Mouse (Mus musculus) left cerebral cortex, postnatal 14 days (tissue): Measurements from ENCODE around the gene Get4. TPM values are rescaled to one million over a fixed set of nuclear protein-coding genes. Genes with fewer than 3 reads are reported as not detected.

ENCODE experiments used
- DNase-seq, 2 experiments: peaks; one replicate each; pipeline ENCODE4 v3.0.0; 2021 to 2022; ENCODE audit warnings: low spot score in 2 of 2, mixed read lengths in 1 of 2
- intact Hi-C: fragments of 180-260 bp; cut with DNase I; formaldehyde crosslinking; loops from one replicate; pipeline ENCODE4 v1.15.1; 2025
- total RNA-seq, 2 experiments: library from RNA; stranded (reverse); gene quantifications; 2 replicates each; pipeline ENCODE4 v1.2.3; 2021

Gene Get4
- total RNA-seq, 2 experiments from 2014 or later = 47.6 to 55.7 TPM

DNA sequence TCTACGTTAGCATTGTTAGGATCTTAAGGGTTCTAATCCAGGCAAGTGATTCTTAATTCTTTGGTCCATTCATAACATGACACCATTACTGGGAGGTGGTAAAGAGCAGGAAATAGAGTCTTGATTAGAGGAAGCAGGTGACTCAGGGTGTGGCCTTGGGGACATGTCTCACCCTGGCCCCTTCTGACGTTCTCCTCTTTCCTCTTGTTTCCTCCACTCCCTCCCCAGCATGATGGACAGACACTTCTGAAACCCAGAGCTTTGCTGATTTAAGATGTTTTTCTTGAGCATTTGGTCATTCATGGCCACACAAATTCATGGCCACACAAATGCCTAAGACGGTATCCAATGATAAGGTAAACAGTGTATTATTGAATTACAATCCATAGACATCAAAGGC, 57.8 kb downstream of the Get4 start:
- no peak for DNase-seq
- intact Hi-C loops = no loop called here

- intact Hi-C loops = no loop called here
- no peak for DNase-seq
Observed at GRCm38 (mm10) chr5:139310477-139310876, 58.4 kb downstream of the Get4 start.

DNA sequence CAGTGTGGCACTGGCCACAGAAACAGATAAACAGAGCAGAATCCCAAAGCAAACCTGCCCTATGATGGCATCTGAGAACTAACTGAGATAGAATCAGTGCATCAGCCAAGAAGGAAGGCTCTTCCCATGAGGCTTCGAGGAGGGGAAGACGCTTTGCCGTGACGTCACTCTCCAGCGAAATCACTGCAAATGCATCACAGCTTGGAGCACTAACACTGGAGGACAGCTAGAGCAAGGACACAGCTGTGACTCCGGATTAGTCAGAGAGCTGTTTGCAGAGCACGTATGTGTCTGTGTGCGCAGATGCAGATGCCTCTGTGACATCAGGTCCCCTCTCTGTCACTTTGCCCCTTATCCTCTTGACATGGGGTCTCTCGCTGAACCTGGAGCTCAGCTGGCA, 59.7 kb downstream of the Get4 start:
- no peak for DNase-seq
- intact Hi-C loops = no loop called here

DNA sequence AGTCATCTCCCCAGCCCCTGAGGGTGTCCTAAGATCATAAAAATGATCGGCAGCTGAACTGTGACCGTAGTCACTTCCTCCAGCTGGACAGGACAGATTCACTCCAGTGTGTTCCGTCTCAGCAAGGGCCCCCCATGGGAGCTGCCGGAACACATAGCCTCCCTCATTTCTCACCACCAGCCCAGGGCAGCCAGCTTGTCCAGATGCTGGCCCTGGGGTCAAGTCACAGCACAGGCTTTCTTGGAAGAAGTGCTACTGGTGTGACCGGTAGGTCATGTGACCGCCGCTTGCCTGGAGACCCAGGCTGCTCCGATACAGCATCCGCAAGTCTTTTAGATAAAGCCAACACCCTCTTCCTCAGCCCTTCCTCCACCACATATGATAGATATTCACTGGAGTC, 61.4 kb downstream of the Get4 start:
- intact Hi-C loops = no loop called here
- DNase-seq = no peak

DNA sequence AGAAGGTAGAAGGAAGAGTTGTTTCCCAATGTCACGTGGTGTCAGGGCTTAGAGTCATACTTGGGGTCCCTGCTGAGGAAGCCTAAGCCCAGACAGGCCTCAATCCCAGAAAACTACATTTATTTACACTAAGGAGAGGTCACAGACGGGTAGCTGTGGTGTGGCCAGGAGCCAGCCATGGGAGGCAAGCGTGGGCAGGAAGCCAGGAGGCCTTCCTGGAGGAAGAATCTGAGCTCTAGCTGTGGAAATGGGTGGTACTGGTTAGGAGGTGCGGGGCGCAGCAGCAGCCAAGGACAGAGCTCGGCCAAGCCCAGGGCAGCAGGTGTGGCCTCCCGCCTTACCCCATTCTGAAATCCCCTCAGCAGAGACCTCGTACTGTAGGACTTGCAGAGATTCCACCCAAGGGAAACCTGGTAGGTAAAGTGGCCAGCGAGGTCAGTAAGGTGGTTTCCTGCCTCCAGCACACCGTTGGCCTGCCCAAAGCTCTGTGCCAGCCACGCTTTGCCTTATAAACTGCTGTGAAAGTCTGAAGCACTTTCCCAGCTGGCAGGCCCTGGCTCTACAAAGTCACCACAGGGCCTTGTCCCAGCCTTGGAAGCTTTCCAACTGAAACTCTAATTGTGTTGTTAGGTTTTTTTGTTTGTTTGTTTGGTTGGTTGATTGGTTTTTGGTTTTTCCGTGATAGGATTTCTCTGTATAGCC, 63.0 kb downstream of the Get4 start:
- no peak for DNase-seq
- intact Hi-C loops = no loop called here

- intact Hi-C loops = no loop called here
- DNase-seq = no peak
Observed at GRCm38 (mm10) chr5:139316982-139317675, 65.0 kb downstream of the Get4 start.

DNA sequence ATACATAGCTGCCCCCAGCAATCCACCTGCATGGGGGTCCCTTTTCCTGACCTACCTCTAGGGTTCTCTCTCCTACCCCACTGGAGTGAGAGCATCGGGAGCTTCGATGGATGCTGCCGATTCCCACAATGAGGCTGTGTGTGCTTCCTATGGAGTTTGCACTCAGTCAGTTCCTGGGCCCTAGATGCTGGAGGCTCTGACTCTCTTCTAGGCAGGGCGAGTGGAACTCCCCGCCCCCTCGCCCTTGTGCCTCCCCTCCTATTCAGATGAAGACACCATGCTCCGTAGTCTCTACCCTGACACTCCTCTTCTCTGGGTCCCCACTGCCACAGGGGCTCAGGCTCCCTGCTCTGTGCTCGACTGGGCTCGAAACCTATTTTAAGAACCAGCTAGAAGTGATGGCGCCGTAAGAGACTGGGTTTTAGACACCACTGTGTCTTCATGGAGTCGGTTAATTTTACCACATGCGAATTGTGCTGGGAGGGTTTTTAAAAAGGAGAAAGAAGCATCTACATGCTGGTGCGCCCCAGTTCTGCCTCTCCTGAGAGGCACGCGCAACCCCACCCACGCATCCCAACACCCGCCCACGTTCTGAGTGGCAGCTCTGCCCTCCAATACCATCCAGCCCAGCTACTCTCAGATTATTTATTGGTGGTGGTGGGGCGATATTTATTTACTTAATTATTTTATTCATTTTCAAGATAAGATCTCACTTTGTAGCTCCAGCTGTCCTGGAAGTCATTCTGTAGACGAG, 65.8 kb downstream of the Get4 start:
- peak; percentile 76 to 82 for DNase-seq
- intact Hi-C loops = no loop called here

Other genes starting within 250 kb of the Get4 start
- 100 to 1,000 TPM; 571 to 599 TPM for gene Prkar1b, start 102.3 kb upstream of the Get4 start, total RNA-seq
- 1 to 10 TPM; 6.9 to 7.8 TPM for gene Dnaaf5, start 102.1 kb upstream of the Get4 start, total RNA-seq
- 100 to 1,000 TPM in 1 of 2 experiments, 10 to 100 TPM in 1; 98.7 to 116 TPM for gene Sun1, start 51.7 kb upstream of the Get4 start, total RNA-seq
- gene Adap1, start 73.3 kb downstream of the Get4 start, total RNA-seq = 100 to 1,000 TPM; 360 to 394 TPM
- 10 to 100 TPM; 79.8 to 82.2 TPM for gene Cox19, start 99.1 kb downstream of the Get4 start, total RNA-seq
- not detected for gene Cyp2w1, start 100.3 kb downstream of the Get4 start, total RNA-seq
- gene Gpr146, start 125.4 kb downstream of the Get4 start, total RNA-seq = 10 to 100 TPM; 11.0 to 11.3 TPM
- under 1 TPM in 1 of 2 experiments, not detected in 1; 0.23 TPM for gene C130050O18Rik, start 153.0 kb downstream of the Get4 start, total RNA-seq
- gene Gper1, start 170.8 kb downstream of the Get4 start, total RNA-seq = 1 to 10 TPM; 4.4 to 4.7 TPM
- 10 to 100 TPM; 16.6 to 17.6 TPM for gene 3110082I17Rik, start 208.2 kb downstream of the Get4 start, total RNA-seq
- gene Zfand2a, start 232.2 kb downstream of the Get4 start, total RNA-seq = 10 to 100 TPM; 83.3 to 95.8 TPM